Mouse (Mus musculus) retina, embryonic 14.5 days (tissue): ENCODE data around the gene H2-T24.

ENCODE experiments used
- DNase-seq: peaks from one replicate; pipeline ENCODE4 v3.0.0-alpha.2; 2015; ENCODE audit warnings: low spot score

H2-T24 gene

GRCm38 (mm10) chr17:35981776-35982175, 38.6 kb downstream of the H2-T24 start:
- DNase-seq = no peak

GRCm38 (mm10) chr17:35980363-35980754, 40.0 kb downstream of the H2-T24 start:
- DNase-seq = peak; percentile 70

DNA sequence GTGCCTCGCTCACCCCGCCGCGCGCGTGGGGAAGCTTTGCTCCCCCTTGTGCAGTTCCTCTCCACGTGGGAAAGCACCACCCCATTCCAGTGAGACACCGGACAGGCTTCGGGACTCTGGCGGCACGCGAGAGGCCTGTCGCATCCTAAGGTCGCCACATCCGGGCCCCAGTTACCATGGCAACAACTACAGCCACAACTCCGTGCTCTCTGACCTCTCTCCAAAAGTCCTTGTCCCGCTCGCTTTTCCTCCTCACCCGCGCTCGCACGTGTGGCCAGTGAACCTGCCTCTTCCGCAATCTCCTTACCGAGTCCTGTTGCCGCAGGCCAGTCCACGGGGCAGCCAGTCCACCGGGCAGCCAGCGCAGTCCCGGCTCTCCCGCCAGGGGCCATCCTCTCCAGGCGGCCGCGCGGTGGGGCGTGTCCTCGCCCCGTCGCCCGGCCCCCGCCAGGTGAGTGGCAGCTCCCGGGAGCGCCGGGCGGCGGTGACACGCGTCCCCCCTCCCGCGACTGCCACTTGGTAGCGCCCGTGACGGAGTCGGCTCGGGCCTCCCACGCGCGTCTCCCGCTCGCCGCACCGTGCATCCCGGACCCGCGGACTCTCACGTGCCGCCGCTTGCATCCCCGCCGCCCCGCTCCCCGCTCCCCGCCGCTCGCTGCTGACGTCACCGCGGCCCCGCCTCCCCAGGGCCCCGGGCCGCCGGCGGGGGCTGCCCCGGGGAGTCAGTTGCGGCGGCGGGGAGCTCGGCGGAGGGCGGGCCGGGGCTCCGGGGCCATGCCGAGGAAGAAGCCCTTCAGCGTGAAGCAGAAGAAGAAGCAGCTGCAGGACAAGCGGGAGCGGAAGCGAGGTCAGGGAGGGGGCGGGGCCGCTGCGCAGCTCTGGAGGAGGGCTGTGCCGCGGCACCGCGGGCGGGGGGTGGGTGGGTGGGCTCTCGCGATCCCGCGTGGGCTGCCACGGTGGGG, 40.7 kb downstream of the H2-T24 start, which contains the start of the genes Gnl1 and Prr3:
Gnl1 (plus strand) TSS at position 451 of the 962 bp plus-strand sequence.
Prr3 (minus strand) TSS at position 836 of the 962 bp plus-strand sequence.
- DNase-seq = peak; percentile 92

GRCm38 (mm10) chr17:35978811-35979400, 41.5 kb downstream of the H2-T24 start:
- DNase-seq = peak; percentile 87

- no peak for DNase-seq
Measured at GRCm38 (mm10) chr17:35972131-35972530, 48.2 kb downstream of the H2-T24 start.

- DNase-seq = peak; percentile 99
Measured at GRCm38 (mm10) chr17:35969418-35970389, 50.7 kb downstream of the H2-T24 start, which contains the start of gene Abcf1. Abcf1 (minus strand) TSS chr17:35969761.

DNA sequence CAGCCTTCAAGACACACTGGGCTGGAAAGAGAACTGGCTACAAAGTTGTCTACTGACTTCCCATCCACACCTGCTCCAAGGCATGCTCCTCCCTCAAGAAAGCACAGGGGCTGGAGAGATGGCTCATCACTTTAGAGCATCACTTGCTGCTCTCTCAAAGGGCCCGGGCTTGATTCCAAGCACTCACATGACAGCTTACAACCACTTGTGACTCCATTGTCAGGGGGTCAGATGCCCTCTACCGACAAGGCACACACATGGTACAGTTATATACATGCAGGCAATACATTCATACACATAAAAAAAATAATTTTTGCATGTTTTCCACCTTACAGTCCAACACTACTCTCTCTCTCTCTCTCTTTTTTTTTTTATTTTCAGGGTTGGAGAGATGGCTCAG, 52.7 kb downstream of the H2-T24 start:
- DNase-seq = no peak

DNA sequence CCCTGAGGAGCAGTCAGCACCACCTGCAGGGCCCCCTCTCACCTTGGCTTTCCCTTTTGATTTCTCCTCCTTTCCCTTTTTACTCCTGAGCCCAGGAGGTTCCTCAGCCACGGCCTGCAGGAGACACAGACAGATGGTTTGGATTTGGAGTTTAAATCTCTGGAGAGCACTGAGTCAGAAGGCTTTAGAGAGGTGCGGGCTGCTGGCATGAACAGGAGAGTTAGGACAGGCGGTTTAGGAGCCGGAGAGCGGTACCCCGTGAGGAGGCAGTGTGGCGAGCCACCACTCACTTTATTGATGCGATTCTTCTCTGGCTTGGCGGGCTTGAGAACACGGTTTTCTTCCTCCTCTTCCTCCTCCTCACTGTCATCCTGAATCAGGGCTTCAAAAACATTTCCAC, 57.1 kb downstream of the H2-T24 start:
- DNase-seq = no peak

DNA sequence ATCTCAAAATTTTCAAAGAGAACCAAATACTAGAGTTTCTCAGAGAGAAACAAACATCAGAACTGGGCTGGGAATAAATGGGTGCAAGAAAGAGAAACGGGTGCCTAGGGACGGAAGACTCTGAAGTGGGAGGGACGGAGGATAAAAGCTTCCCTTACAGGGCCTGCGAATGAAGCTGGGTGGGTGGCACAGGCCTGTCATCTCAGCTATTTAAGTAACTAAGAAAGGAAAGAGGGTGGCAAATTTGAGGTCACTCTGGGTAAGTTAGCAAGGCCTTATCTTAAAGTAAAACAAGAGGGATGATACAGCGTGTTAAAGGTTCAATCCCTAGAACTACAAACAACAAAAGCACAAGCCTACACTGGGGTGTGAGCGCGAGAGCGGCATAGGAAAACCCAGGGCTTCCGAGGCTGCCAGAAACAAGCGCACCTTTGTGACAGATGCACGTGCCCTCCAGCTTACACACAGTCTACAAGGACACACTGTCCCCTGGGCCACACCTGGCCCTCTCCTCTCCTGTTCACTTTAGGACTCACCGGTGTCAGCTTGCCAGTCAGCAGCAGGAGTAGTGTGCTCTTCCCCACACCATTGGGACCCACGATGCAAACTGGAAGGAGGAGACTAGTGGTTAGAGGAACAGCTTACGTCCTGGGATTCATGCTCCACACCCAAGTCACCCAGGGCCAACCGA, 61.7 kb downstream of the H2-T24 start:
- no peak for DNase-seq
